Mouse (Mus musculus) skeletal muscle tissue, postnatal 0 days (tissue): Measurements from ENCODE around the gene Ttc38. TPM values are rescaled to one million over a fixed set of nuclear protein-coding genes. Genes with fewer than 3 reads are reported as not detected.

Experiments
- polyA plus RNA-seq: library from polyadenylated mRNA; unstranded; fragments of >200 nt; fragmentation: Nextera tagmentation; extraction: Ambion mirVana; gene quantifications from 2 replicates; pipeline ENCODE4 v1.2.1, GENCODE M21; 2015

The Ttc38 gene
- 3.0 and 3.7 TPM in 2 replicates for polyA plus RNA-seq

DNA sequence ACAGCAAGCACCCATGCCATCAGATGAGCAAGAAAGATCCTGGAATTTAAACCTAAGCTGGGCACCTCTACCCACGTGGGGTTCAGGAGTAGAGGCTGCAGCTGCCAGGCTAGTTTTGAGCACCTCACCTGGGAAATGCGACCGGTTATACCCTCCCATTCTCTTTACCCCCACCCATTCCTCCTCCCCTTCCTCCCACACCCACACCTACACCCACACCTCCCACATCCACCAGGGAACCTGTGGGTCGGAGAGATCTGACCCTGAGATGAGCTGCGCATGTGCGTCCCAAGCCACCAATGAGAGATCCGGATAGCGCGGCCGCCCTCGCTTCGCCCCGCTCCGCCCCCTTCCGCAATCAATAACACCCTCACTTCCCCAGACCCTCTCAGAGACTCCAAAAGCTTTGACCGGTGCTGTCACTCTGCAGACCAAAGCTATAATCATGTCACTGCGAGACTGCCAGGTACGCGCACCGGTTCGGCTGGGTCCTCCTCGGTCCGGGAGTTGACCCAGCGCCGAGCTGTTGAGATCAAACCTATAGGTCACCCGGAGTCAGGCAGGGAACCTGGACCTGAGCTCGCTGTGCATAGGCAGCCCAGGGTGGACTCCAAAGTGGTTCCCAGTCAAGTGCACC is at the start of gene Ttc38:
Ttc38 (plus strand) TSS at position 353 of the 637 bp plus-strand sequence.

GRCm38 (mm10) chr15:85811535-85812277 is 20.4 kb upstream of the Ttc38 start, which contains the start of gene Cdpf1:
Cdpf1 (minus strand) TSS chr15:85811697.

GRCm38 (mm10) chr15:85821203-85822010 is 10.7 kb upstream of the Ttc38 start, which contains the start of gene Pkdrej:
Pkdrej (minus strand) TSS chr15:85821734.

DNA sequence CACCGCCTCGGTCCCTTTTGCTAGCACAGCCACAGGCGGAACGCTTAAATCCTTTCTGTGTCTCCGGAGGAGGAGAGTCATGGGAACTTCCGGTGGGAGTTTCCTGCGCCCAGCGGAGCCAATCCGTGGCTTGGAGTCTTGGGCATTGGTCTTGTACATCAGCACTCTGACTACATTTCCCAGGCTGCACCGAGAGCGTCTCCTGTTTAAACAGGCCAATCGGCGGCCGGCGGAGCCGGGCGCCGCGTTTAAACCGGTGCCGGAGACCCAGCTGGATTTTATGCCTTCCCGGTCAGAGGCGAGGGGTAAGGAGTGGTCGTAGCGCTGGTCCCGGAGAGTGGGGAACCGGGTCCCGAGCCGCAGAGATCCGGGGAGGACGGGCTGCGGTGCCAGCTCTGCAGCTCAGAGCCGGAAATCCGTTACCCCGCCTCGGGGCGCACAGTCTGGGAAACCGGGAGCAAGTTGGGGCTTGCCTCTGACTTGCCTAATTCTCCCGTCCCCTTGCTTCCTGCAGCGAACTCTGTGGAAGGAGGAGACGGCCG is 27.5 kb downstream of the Ttc38 start, which contains the start of gene Gtse1:
Gtse1 (plus strand) TSS at position 256 of the 542 bp plus-strand sequence.

DNA sequence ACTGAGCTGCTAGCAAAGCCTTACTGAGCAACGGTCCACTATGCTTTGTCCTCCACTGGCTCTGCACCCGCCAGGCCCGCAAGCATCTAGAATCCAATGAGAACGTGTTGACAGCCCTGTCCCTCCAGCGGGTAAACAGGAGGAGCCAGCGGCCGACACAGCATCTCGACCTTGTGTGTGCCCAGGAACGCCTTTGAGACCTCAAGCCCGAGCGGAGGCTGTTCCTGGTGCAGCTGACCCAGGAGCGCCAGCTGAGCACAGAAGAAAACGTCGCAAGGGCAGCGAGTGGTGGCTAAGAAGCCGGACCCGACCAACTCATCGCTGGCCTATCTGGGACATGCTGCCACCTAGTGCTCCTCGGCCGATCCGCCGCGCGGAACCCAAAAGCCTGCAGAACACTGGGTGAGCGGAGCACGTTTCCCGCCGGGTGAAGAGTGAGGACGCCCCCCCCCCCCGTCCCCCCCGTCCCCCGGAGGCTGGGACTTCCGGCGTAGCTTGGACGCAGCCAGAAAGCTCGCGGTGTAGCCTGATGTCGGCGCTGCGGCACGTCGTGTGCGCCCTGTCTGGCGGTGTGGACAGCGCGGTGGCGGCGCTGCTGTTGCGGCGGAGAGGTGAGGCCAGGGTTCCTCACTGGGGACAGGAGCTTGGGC is 46.9 kb downstream of the Ttc38 start, which contains the start of gene Trmu:
Trmu (plus strand) TSS at position 465 of the 650 bp plus-strand sequence.

Other genes starting within 250 kb of the Ttc38 start
- 1.2 TPM in 1 of 2 replicates, not detected in the other for gene Wnt7b, start 249.8 kb upstream of the Ttc38 start, polyA plus RNA-seq
- 22.5 and 40.1 TPM in 2 replicates for gene Ppara, start 97.3 kb upstream of the Ttc38 start, polyA plus RNA-seq
- gene Cdpf1, start 20.6 kb upstream of the Ttc38 start, polyA plus RNA-seq = 39.2 and 42.1 TPM in 2 replicates
- 0.19 TPM in 2 replicates for gene Pkdrej, start 10.6 kb upstream of the Ttc38 start, polyA plus RNA-seq
- 3.7 and 4.6 TPM in 2 replicates for gene Gtse1, start 27.4 kb downstream of the Ttc38 start, polyA plus RNA-seq
- 36.1 and 37.2 TPM in 2 replicates for gene Trmu, start 47.0 kb downstream of the Ttc38 start, polyA plus RNA-seq
- 0.17 and 0.26 TPM in 2 replicates for gene Celsr1, start 201.5 kb downstream of the Ttc38 start, polyA plus RNA-seq
- gene Gramd4, start 225.4 kb downstream of the Ttc38 start, polyA plus RNA-seq = 5.0 and 5.8 TPM in 2 replicates